In genomic region chr17:67612151-67612550, GRCm38 (mm10) we compare ENCODE assay signal across 32 mouse cellular contexts. TPM values are rescaled to one million over a fixed set of nuclear protein-coding genes. Genes with fewer than 3 reads are reported as not detected.
"Had no signal": no experiment of that assay in that cellular context is flagged by ENCODE, and none has a peak within 500 bp of the region (broad histone marks: within the 10 kb centered on the region; RNA-seq: fewer than 3 reads in every experiment).

No protein-coding gene starts in this region.

- H3K4me3 ChIP-seq: heart, embryonic 10.5 days; heart, embryonic 13.5 days; heart, embryonic 15.5 days; hindbrain, embryonic 13.5 days; hindbrain, embryonic 15.5 days; kidney, embryonic 15.5 days; limb, embryonic 13.5 days; limb, embryonic 15.5 days; liver, embryonic 12.5 days had no signal

- H3K4me2 ChIP-seq: heart, embryonic 13.5 days; heart, embryonic 15.5 days; hindbrain, embryonic 13.5 days; hindbrain, embryonic 15.5 days; kidney, embryonic 15.5 days; limb, embryonic 13.5 days; limb, embryonic 15.5 days; liver, embryonic 12.5 days had no signal

- H3K27me3 ChIP-seq: heart, embryonic 13.5 days; heart, embryonic 15.5 days; hindbrain, embryonic 13.5 days; hindbrain, embryonic 15.5 days; kidney, embryonic 15.5 days; limb, embryonic 13.5 days; limb, embryonic 15.5 days; liver, embryonic 12.5 days had no signal

- DNase-seq: gastrocnemius, postnatal 14 days; gastrocnemius, postnatal 36 days; heart, adult 18-20 months; heart, postnatal 14 days; heart, postnatal 36 days; kidney, adult 11 months; kidney, adult 2 months; kidney, adult 9 months; kidney, postnatal 14 days; kidney, postnatal 36 days; layer of hippocampus, adult 9-11 months; layer of hippocampus, postnatal 36 days; left cerebral cortex, postnatal 4 days had no signal

- H3K9ac ChIP-seq: heart, embryonic 13.5 days; heart, embryonic 15.5 days; hindbrain, embryonic 13.5 days; hindbrain, embryonic 15.5 days; kidney, embryonic 15.5 days; limb, embryonic 13.5 days; limb, embryonic 15.5 days; liver, embryonic 12.5 days; liver, embryonic 14.5 days had no signal

- H3K36me3 ChIP-seq: heart, embryonic 10.5 days; heart, embryonic 13.5 days; heart, embryonic 15.5 days; hindbrain, embryonic 13.5 days; hindbrain, embryonic 15.5 days; kidney, embryonic 15.5 days; limb, embryonic 13.5 days; limb, embryonic 15.5 days; liver, embryonic 12.5 days had no signal

- H3K9me3 ChIP-seq: heart, embryonic 10.5 days; heart, embryonic 15.5 days; hindbrain, embryonic 13.5 days; hindbrain, embryonic 15.5 days; kidney, embryonic 15.5 days; limb, embryonic 13.5 days; limb, embryonic 15.5 days; liver, embryonic 12.5 days had no signal

- H3K4me1 ChIP-seq: heart, embryonic 13.5 days; heart, embryonic 15.5 days; hindbrain, embryonic 13.5 days; hindbrain, embryonic 15.5 days; kidney, embryonic 15.5 days; limb, embryonic 13.5 days; limb, embryonic 15.5 days; liver, embryonic 12.5 days had no signal

- H3K27ac ChIP-seq: heart, embryonic 10.5 days; heart, embryonic 13.5 days; heart, embryonic 15.5 days; hindbrain, embryonic 13.5 days; hindbrain, embryonic 15.5 days; hindbrain, postnatal 0 days; kidney, embryonic 15.5 days; kidney, postnatal 0 days; limb, embryonic 13.5 days; limb, embryonic 15.5 days; liver, embryonic 12.5 days; liver, embryonic 14.5 days had no signal

- ATAC-seq: hindbrain, postnatal 0 days; intestine, embryonic 16.5 days; liver, embryonic 12.5 days had no signal

RNA-seq across cellular contexts. Expression of gene Lrrc30, which starts 20.4 kb away (rescaled TPM):
- polyA plus RNA-seq: gonadal fat pad, adult 2 months; heart, embryonic 13.5 days; heart, embryonic 15.5 days; hindbrain, embryonic 11.5 days; hindbrain, embryonic 13.5 days; hindbrain, embryonic 15.5 days; hindbrain, postnatal 0 days; intestine, embryonic 14.5 days; intestine, embryonic 16.5 days; kidney, embryonic 15.5 days; kidney, postnatal 0 days; large intestine, adult 2 months; liver, adult 2 months; liver, embryonic 12.5 days; liver, embryonic 14.5 days; liver, embryonic 16.5 days had no signal
